Mouse (Mus musculus) forebrain, postnatal 0 days (tissue): ENCODE results near the gene Stk25. TPM values are rescaled to one million over a fixed set of nuclear protein-coding genes. Genes with fewer than 3 reads are reported as not detected.

ENCODE experiments used
- ATAC-seq: fragments of 200-750 bp; cut with Nextera tagmentation; 2 replicates; pipeline ENCODE4 v1.8.0; 2017; ENCODE audit warnings: mild to moderate bottlenecking, moderate library complexity
- DNase-seq: peaks from one replicate; pipeline ENCODE4 v3.0.0-alpha.2; 2015
- H3K27ac ChIP-seq: fragments of 300-500 bp; sonication (generic); 2 replicates; pipeline ENCODE4 v1.5.1; 2014; ENCODE audit warnings: low read depth, mild to moderate bottlenecking, antibody characterized with exemption, low read length, moderate library complexity, mixed read lengths
- H3K27me3 ChIP-seq: fragments of 300-500 bp; sonication (generic); 2 replicates; pipeline ENCODE4 v1.6.1; 2014; ENCODE audit warnings: mild to moderate bottlenecking, low read length, mixed read lengths; ENCODE audit not compliant: insufficient read depth
- H3K36me3 ChIP-seq: fragments of 300-500 bp; sonication (generic); 2 replicates; pipeline ENCODE4 v1.6.1; 2014; ENCODE audit warnings: mild to moderate bottlenecking, moderate library complexity; ENCODE audit not compliant: insufficient read depth
- H3K4me1 ChIP-seq: fragments of 300-500 bp; sonication (generic); 2 replicates; pipeline ENCODE4 v1.6.1; 2014; ENCODE audit warnings: antibody characterized with exemption; ENCODE audit not compliant: insufficient read depth
- H3K4me2 ChIP-seq: fragments of 300-500 bp; sonication (generic); 2 replicates; pipeline ENCODE4 v1.6.1; 2014; ENCODE audit warnings: low read depth, mild to moderate bottlenecking, moderate library complexity
- H3K4me3 ChIP-seq: fragments of 300-500 bp; sonication (generic); 2 replicates; pipeline ENCODE4 v1.5.1; 2014; ENCODE audit warnings: low read depth, low read length, mixed read lengths
- H3K9ac ChIP-seq: fragments of 300-500 bp; sonication (generic); 2 replicates; pipeline ENCODE4 v1.6.1; 2014; ENCODE audit warnings: mild to moderate bottlenecking
- H3K9me3 ChIP-seq: fragments of 300-500 bp; sonication (generic); 2 replicates; pipeline ENCODE4 v1.6.1; 2016; ENCODE audit warnings: low read length
- CTCF ChIP-seq: sonication (generic); IDR thresholded peaks from 2 replicates; pipeline ENCODE4 v1.5.1; 2016; ENCODE audit warnings: antibody characterized with exemption, control low read depth, low read depth
- WGBS: fragments of 180-500 bp; shearing (Covaris S2); extraction: QIAGEN DNeasy Blood & Tissue Kit; methylation state at CpG from one replicate; pipeline ENCODE4 v1.1.7; 2014; 5-methylcytosine and 5-hydroxymethylcytosine counted together
- polyA plus RNA-seq: library from polyadenylated mRNA; unstranded; fragments of >200 nt; fragmentation: Nextera tagmentation; extraction: Ambion mirVana; gene quantifications from 2 replicates; pipeline ENCODE4 v1.2.1, GENCODE M21; 2015
- total RNA-seq: library from RNA; depleted of rRNA; stranded (reverse); fragments of >200 nt; gene quantifications from 2 replicates; pipeline ENCODE4 v1.2.3, GENCODE M21; 2014

Gene Stk25
- total and polyA plus RNA-seq, 2 experiments from 2014 or later, result 278 to 371 TPM

DNA sequence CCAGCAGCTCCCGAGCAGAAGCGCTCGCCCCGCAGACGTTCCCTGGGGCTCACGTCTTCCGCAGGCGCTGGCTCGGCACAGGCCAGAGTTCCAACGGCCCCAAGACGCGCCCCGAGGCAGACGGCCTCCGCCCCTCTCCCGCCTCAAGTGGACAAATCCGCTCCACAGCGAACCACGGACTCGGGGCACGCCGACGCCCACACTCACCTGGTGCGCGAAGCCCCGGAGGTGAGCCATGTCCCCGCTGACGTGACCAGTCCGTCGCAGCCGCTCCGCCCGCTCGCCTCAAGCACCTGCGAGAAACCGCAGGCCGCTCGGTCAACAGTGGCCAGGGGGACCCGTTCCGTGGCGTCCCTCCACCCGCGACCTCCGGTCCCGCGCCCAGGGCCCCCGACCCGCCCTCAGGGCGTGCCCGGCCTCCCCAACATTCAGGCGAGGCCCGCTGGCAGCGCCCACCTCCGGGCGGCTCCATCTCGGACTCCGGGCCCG lies 23.3 kb downstream of the Stk25 start:
- no peaks in the 10 kb centered on the region for H3K9me3 ChIP-seq
- H3K27me3 ChIP-seq, result no peaks in the 10 kb centered on the region
- 0 out of 2 replicates have a peak, but pooled peaks cover 2% of the 10 kb centered on the region for H3K36me3 ChIP-seq
- H3K4me1 ChIP-seq, result peaks cover 19% of the 10 kb centered on the region
- WGBS, result under 1% methylated on average over 58 of the region's 58 CpGs
- peak overlapping the region; percentile 84 for H3K4me2 ChIP-seq
- peak overlapping the region; percentile 83 for H3K27ac ChIP-seq
- H3K9ac ChIP-seq, result peak overlapping the region; percentile 88
- DNase-seq (no peak), ATAC-seq (peak; percentile 6; the same call in 1 of the 2 replicates)
- no peak; the same call in 1 of the 2 replicates for TF ChIP-seq CTCF
- H3K4me3 ChIP-seq, result peak overlapping the region; percentile 83

DNA sequence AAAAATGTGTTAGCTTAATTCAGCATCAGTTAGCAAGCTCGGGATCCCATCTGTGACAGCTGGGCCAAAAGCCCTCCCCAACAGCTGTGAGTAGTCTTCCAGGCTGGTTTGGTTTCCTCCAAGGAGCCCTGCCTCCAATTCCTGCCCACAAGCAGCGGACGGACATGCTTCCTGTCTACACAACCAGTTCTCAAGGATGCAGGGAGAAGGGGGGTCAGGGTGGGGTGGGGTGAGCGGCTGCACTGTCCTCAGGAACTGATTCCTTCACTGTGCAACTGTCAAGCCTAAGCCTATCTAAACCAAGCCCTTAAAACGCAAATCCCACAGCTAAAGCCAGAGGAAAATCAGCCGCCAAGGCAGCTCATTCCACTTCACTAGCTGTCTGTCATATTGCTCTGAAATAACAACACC lies 24.0 kb downstream of the Stk25 start:
- peak overlapping the region; percentile 83 for H3K27ac ChIP-seq
- H3K4me3 ChIP-seq, result peak overlapping the region; percentile 83
- H3K36me3 ChIP-seq, result 0 out of 2 replicates have a peak, but pooled peaks cover 2% of the 10 kb centered on the region
- ATAC-seq (no peak), DNase-seq (peak; percentile 56)
- H3K4me2 ChIP-seq, result peak overlapping the region; percentile 84
- TF ChIP-seq CTCF, result no peak
- no peaks in the 10 kb centered on the region for H3K27me3 ChIP-seq
- H3K4me1 ChIP-seq, result peaks cover 19% of the 10 kb centered on the region
- peak overlapping the region; percentile 88 for H3K9ac ChIP-seq
- H3K9me3 ChIP-seq, result no peaks in the 10 kb centered on the region
- 3% methylated on average over 6 of the region's 6 CpGs for WGBS

DNA sequence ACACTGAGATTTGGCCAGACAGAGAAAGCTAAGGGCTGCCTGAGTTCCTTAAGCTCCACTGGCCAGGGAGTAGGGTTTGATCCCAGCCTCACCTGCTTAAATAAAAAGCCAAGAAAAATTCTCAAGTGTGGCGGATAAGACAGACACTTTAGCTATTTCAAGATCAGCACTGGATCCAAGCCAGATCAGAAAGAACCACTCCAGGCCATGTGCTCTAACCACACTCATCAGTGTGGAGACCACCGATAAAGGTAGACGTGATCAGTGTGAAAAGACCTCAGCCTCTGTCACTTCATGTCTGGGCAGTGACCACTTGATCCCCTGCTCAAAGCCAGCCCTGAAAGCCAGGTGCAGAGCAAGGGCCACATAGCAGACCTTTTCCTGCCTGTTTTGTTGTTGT lies 25.7 kb downstream of the Stk25 start:
- WGBS, result 90% methylated on average over 3 of the region's 3 CpGs
- no peak for TF ChIP-seq CTCF
- Histone ChIP-seq H3K27me3 (no peaks in the 10 kb centered on the region), H3K4me2 (no peak overlapping the region), H3K4me1 (peaks cover 19% of the 10 kb centered on the region), H3K36me3 (peaks cover 18% of the 10 kb centered on the region), H3K27ac (no peak overlapping the region), H3K4me3 (no peak overlapping the region), H3K9me3 (no peaks in the 10 kb centered on the region), H3K9ac (no peak overlapping the region)
- DNase-seq (no peak), ATAC-seq (no peak)

DNA sequence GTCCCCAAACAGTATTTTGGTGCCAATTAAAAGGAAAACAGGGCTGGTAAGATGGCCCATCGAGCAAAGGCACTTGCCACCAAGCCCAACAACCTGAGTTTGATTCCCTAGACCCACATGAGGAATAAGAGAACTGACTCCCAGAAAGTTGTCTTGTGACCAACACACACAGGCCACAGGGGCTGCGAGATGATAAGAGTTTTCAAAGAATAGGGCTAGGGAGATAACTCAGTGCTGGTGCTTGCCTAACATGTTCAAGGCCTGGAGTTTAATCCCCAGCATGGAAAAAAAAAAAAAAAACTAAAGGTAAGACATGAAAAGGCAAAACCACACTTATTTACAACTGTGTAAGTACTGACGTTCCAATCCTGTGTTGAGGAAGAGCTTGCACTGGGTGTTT lies 27.7 kb downstream of the Stk25 start:
- H3K9ac ChIP-seq, result no peak overlapping the region
- ATAC-seq (no peak), DNase-seq (no peak)
- H3K27me3 ChIP-seq, result no peaks in the 10 kb centered on the region
- 94% methylated on average over 3 of the region's 3 CpGs for WGBS
- H3K9me3 ChIP-seq, result no peaks in the 10 kb centered on the region
- peaks cover 36% of the 10 kb centered on the region for H3K36me3 ChIP-seq
- no peak overlapping the region for H3K4me2 ChIP-seq
- no peak for TF ChIP-seq CTCF
- no peak overlapping the region for H3K27ac ChIP-seq
- peaks cover 15% of the 10 kb centered on the region for H3K4me1 ChIP-seq
- H3K4me3 ChIP-seq, result no peak overlapping the region

DNA sequence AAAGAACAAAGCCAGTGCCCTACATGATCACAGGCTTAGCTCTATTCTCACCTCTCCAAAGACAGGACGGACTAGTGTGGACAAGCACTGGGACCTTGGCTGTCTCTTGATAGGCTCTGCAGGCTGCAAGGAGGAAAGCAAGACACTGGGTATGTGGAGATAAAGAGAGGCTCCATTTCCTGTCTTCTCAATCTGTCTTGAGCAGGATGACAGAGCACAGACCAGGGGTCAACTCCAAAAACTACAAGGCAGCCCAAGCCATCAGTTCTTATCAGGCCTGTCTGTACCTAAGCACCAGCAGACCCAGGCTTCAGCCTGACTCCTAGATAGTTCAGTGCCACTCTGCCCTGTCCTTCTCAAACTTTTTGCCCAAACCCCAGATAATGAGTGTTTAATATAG lies 34.0 kb downstream of the Stk25 start:
- no peak overlapping the region for H3K4me3 ChIP-seq
- WGBS, result 96% methylated on average over 1 of the region's 1 CpGs
- no peak overlapping the region for H3K9ac ChIP-seq
- DNase-seq (no peak), ATAC-seq (no peak)
- TF ChIP-seq CTCF, result no peak
- no peaks in the 10 kb centered on the region for H3K4me1 ChIP-seq
- H3K4me2 ChIP-seq, result no peak overlapping the region
- no peak overlapping the region for H3K27ac ChIP-seq
- H3K9me3 ChIP-seq, result no peaks in the 10 kb centered on the region
- H3K36me3 ChIP-seq, result peaks cover 82% of the 10 kb centered on the region
- no peaks in the 10 kb centered on the region for H3K27me3 ChIP-seq

DNA sequence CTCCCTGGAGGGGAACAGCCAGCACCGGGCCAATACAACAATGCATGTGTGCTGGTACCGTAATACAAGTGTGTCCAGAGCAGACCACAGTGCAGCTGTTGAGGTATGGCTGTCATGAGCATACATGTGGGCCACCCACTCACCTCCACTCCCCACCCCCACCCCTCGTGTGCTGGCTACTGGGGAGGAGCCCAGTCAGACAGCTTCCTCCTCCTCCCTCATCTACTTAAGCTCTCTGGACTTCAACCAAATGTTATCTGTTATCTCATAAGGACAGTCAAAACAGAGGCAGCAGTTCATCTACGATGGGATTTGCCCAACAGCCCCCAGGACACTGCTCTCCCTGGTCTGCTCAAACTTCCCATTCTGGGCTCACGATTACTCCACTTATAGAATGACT lies 39.5 kb downstream of the Stk25 start:
- Histone ChIP-seq H3K4me3 (no peak overlapping the region), H3K9ac (no peak overlapping the region), H3K4me1 (no peaks in the 10 kb centered on the region), H3K36me3 (peaks cover 33% of the 10 kb centered on the region), H3K4me2 (no peak overlapping the region), H3K27me3 (no peaks in the 10 kb centered on the region), H3K27ac (no peak overlapping the region), H3K9me3 (no peaks in the 10 kb centered on the region)
- WGBS, result 89% methylated on average over 5 of the region's 5 CpGs
- no peak for TF ChIP-seq CTCF
- DNase-seq (no peak), ATAC-seq (0 out of 2 replicates have a peak, but pooled peaks have one; percentile 8)

DNA sequence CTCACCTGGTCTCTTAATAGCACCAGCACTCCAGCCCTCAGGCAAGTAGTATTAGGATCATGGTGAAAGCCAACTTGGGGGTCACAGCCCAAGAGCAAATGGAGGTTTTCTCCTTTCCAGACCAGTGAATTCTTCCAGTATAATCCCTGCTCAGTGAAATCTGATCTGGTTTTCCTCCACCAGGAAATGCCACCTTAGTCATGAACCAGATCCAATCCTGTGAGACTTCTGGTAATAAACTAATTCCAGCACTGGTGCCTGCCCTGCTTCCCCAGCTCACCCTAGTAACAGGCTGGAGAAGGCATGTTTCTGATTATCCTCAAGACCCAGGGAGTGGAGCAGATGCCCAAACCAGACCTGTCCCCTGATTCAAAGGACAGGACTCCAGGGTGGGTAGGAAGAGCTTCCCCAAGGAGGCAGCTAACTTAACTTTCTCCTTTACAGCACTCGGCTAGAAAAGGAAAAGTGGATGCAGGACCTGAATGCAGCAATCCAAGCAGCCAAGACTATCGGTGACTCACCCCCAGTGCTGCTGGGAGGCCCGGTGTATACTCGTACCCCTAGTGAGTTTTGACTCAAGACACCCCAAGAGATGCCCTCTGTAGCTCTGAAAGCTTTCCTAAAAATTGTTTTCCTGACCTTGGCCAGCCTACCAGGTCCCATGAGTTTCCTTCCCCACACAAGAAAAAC lies 40.3 kb downstream of the Stk25 start:
- DNase-seq (no peak), ATAC-seq (no peak)
- Histone ChIP-seq H3K9ac (no peak overlapping the region), H3K27me3 (no peaks in the 10 kb centered on the region), H3K27ac (no peak overlapping the region), H3K4me1 (no peaks in the 10 kb centered on the region), H3K9me3 (no peaks in the 10 kb centered on the region), H3K4me3 (no peak overlapping the region), H3K4me2 (no peak overlapping the region), H3K36me3 (peaks cover 26% of the 10 kb centered on the region)
- 90% methylated on average over 4 of the region's 4 CpGs for WGBS
- TF ChIP-seq CTCF, result no peak
